Mouse (Mus musculus): ENCODE measurements around the gene Ndufaf2. TPM values are rescaled to one million over a fixed set of nuclear protein-coding genes. Genes with fewer than 3 reads are reported as not detected.

Ndufaf2 gene
- total RNA-seq, 2 experiments from 2014 or later, result 92.5 to 107 TPM

Other genes with a start within 250 kb of the Ndufaf2 start
- 31.2 and 45.2 TPM in 2 replicates for gene Smim15, start 114.2 kb downstream of the Ndufaf2 start, total RNA-seq (2014; fragmentation: Nextera tagmentation)
- 169 and 184 TPM in 2 replicates for gene Smim15, start 114.2 kb downstream of the Ndufaf2 start, total RNA-seq (2017)
- gene Ercc8, start 108 bp upstream of the Ndufaf2 start, total RNA-seq (2014; fragmentation: Nextera tagmentation), result 17.0 and 22.5 TPM in 2 replicates
- gene Ercc8, start 108 bp upstream of the Ndufaf2 start, total RNA-seq (2017), result 13.1 and 25.6 TPM in 2 replicates
- gene Elovl7, start 55.8 kb upstream of the Ndufaf2 start, total RNA-seq (2014; fragmentation: Nextera tagmentation), result 0.46 and 0.54 TPM in 2 replicates
- 0.08 and 1.6 TPM in 2 replicates for gene Elovl7, start 55.8 kb upstream of the Ndufaf2 start, total RNA-seq (2017)
- 3.9 and 12.0 TPM in 2 replicates for gene Depdc1b, start 157.7 kb upstream of the Ndufaf2 start, total RNA-seq (2014; fragmentation: Nextera tagmentation)
- gene Depdc1b, start 157.7 kb upstream of the Ndufaf2 start, total RNA-seq (2017), result 9.8 and 11.2 TPM in 2 replicates